12 mouse cellular contexts compared by ENCODE assay signal in genomic region chr3:121201012-121201747, GRCm38 (mm10). TPM values are rescaled to one million over a fixed set of nuclear protein-coding genes. Genes with fewer than 3 reads are reported as not detected.
DNase-seq lines count a peak whose midpoint lies in the region; ATAC-seq and TF ChIP-seq lines count a peak whose summit lies in the region.
"Had no signal": no experiment of that assay in that cellular context is flagged by ENCODE, and none has a peak within 500 bp of the region (broad histone marks: within the 10 kb centered on the region; RNA-seq: fewer than 3 reads in every experiment).

No protein-coding gene starts in this region.

- WGBS in heart, embryonic 12.5 days, result 36% methylated on average over 11 of the region's 11 CpGs
- 39% methylated on average over 11 of the region's 11 CpGs for WGBS in heart, embryonic 10.5 days
- 35% methylated on average over 11 of the region's 11 CpGs for WGBS in liver, postnatal 0 days (ENCODE audit: insufficient replicate concordance)
- WGBS in forebrain, embryonic 15.5 days, result 70% methylated on average over 11 of the region's 11 CpGs

- TF ChIP-seq EP300 in liver, postnatal 0 days (IDR thresholded peaks at IDR 0.05; ENCODE audit: low read depth), result peak; percentile 95

- peak; percentile 80; the same call in 1 of the 2 replicates for ATAC-seq in heart, embryonic 12.5 days (ENCODE audit: insufficient number of reproducible peaks, low FRiP score)
- peak; percentile 99 for ATAC-seq in liver, postnatal 0 days
- ATAC-seq in forebrain, embryonic 15.5 days (replicated peaks), result no peak

- H3K36me3 ChIP-seq in heart, embryonic 12.5 days, result no peaks in the 10 kb centered on the region
- H3K36me3 ChIP-seq in heart, embryonic 10.5 days, result no peaks in the 10 kb centered on the region
- H3K36me3 ChIP-seq in liver, postnatal 0 days (replicated peaks; ENCODE audit: insufficient read depth, low read length), result 0 out of 2 replicates have a peak, but pooled peaks cover 3% of the 10 kb centered on the region
- H3K36me3 ChIP-seq in forebrain, embryonic 15.5 days, result no peaks in the 10 kb centered on the region
- H3K36me3 ChIP-seq: limb, embryonic 13.5 days had no signal

- no peak overlapping the region for H3K4me2 ChIP-seq in heart, embryonic 12.5 days
- peak overlapping the region; percentile 56 for H3K4me2 ChIP-seq in liver, postnatal 0 days (ENCODE audit: low read depth, low read length)
- H3K4me2 ChIP-seq in forebrain, embryonic 15.5 days (replicated peaks), result no peak overlapping the region
- H3K4me2 ChIP-seq: limb, embryonic 13.5 days had no signal

- H3K9me3 ChIP-seq in heart, embryonic 12.5 days (replicated peaks), result no peaks in the 10 kb centered on the region
- H3K9me3 ChIP-seq in heart, embryonic 10.5 days, result no peaks in the 10 kb centered on the region
- H3K9me3 ChIP-seq in liver, postnatal 0 days (ENCODE audit: low read length), result no peaks in the 10 kb centered on the region
- no peaks in the 10 kb centered on the region for H3K9me3 ChIP-seq in forebrain, embryonic 15.5 days
- H3K9me3 ChIP-seq: limb, embryonic 13.5 days had no signal

- H3K4me1 ChIP-seq in heart, embryonic 12.5 days (replicated peaks), result peaks cover 7% of the 10 kb centered on the region
- H3K4me1 ChIP-seq in heart, embryonic 10.5 days, result peaks cover 13% of the 10 kb centered on the region
- H3K4me1 ChIP-seq in liver, postnatal 0 days (ENCODE audit: insufficient read depth), result peaks cover 11% of the 10 kb centered on the region
- no peaks in the 10 kb centered on the region for H3K4me1 ChIP-seq in forebrain, embryonic 15.5 days

- H3K4me3 ChIP-seq in heart, embryonic 12.5 days, result no peak overlapping the region
- H3K4me3 ChIP-seq in heart, embryonic 10.5 days, result no peak overlapping the region
- H3K4me3 ChIP-seq in liver, postnatal 0 days (ENCODE audit: low read depth, low read length), result peak overlapping the region; percentile 19
- H3K4me3 ChIP-seq in forebrain, embryonic 15.5 days, result no peak overlapping the region
- H3K4me3 ChIP-seq: limb, embryonic 13.5 days had no signal

- no peak overlapping the region for H3K9ac ChIP-seq in heart, embryonic 12.5 days
- peak overlapping the region; percentile 41 for H3K9ac ChIP-seq in liver, postnatal 0 days (replicated peaks)
- H3K9ac ChIP-seq in forebrain, embryonic 15.5 days (replicated peaks), result no peak overlapping the region
- H3K9ac ChIP-seq: limb, embryonic 13.5 days had no signal

- no peak; the same call in 1 of the 2 replicates for TF ChIP-seq CTCF in liver, postnatal 0 days (IDR thresholded peaks at IDR 0.05; ENCODE audit: low read depth)

- no peak overlapping the region for H3K27ac ChIP-seq in heart, embryonic 12.5 days (ENCODE audit: poor library complexity, severe bottlenecking)
- no peak overlapping the region for H3K27ac ChIP-seq in heart, embryonic 10.5 days
- peak overlapping the region; percentile 78 for H3K27ac ChIP-seq in liver, postnatal 0 days (ENCODE audit: low read depth)
- H3K27ac ChIP-seq in forebrain, embryonic 15.5 days (replicated peaks), result no peak overlapping the region
- H3K27ac ChIP-seq: limb, embryonic 13.5 days had no signal

- DNase-seq in heart, embryonic 10.5 days (ENCODE audit: low spot score), result no peak
- peak; percentile 51 for DNase-seq in thymus, postnatal 4 days
- no peak for DNase-seq in thymus, postnatal 0 days (ENCODE audit: low spot score)
- DNase-seq in liver, postnatal 0 days, result peak; percentile 80
- DNase-seq in cerebellum, postnatal 4 days (ENCODE audit: low spot score in 2 of 2), result no peak
- no peak for DNase-seq in gastrocnemius, adult 8-10 months (ENCODE audit: low spot score in 2 of 2)
- DNase-seq: adrenal gland, postnatal 14 days; gastrocnemius, postnatal 10 days; kidney, adult 8-10 months had no signal

- H3K27me3 ChIP-seq in heart, embryonic 12.5 days (replicated peaks), result no peaks in the 10 kb centered on the region
- no peaks in the 10 kb centered on the region for H3K27me3 ChIP-seq in heart, embryonic 10.5 days (ENCODE audit: insufficient read depth, poor library complexity, severe bottlenecking)
- no peaks in the 10 kb centered on the region for H3K27me3 ChIP-seq in liver, postnatal 0 days (ENCODE audit: insufficient read depth, low read length)
- no peaks in the 10 kb centered on the region for H3K27me3 ChIP-seq in forebrain, embryonic 15.5 days

RNA-seq across cellular contexts. Expression of gene Rwdd3, which starts 29.7 kb away (rescaled TPM):
- 4.1 and 5.2 TPM in 2 replicates for polyA plus RNA-seq in heart, embryonic 12.5 days (2016; fragmentation: Nextera tagmentation; extraction: Ambion mirVana)
- 4.0 and 5.2 TPM in 2 replicates for polyA plus RNA-seq in heart, embryonic 10.5 days (2016; fragmentation: Nextera tagmentation; extraction: Ambion mirVana)
- polyA plus RNA-seq in thymus, postnatal 0 days (2015; fragmentation: Nextera tagmentation; extraction: Ambion mirVana), result 7.6 and 7.9 TPM in 2 replicates
- 5.9 and 8.2 TPM in 2 replicates for polyA plus RNA-seq in liver, postnatal 0 days (2015; fragmentation: Nextera tagmentation; extraction: Ambion mirVana)
- 1 to 10 TPM; 1.8 to 4.5 (median 3.1) TPM for total RNA-seq in gastrocnemius, adult 8-10 months (2022)
- polyA plus RNA-seq in forebrain, embryonic 15.5 days (2015; fragmentation: Nextera tagmentation; extraction: Ambion mirVana), result 23.8 and 25.3 TPM in 2 replicates

Comparison
In these comparisons a context has a peak if more than half of its experiments do, and no peak if none do; other contexts are left out.
1. DNase-seq: peak in thymus, postnatal 4 days (single experiment) and liver, postnatal 0 days (single experiment); none in heart, embryonic 10.5 days (single experiment), thymus, postnatal 0 days (single experiment), cerebellum, postnatal 4 days (0 of 2) and gastrocnemius, adult 8-10 months (0 of 2).